Mouse (Mus musculus) G1E (cell line): ENCODE data around the gene Zfp853.

ENCODE experiments used
- CTCF ChIP-seq: IDR thresholded peaks from 2 replicates; pipeline ENCODE4 v1.5.1; 2012; ENCODE audit warnings: low read depth, low read length, inconsistent platforms, mixed read lengths
- GATA2 ChIP-seq: IDR thresholded peaks from 2 replicates; pipeline ENCODE4 v1.6.1; 2012; ENCODE audit warnings: low read depth, low read length, inconsistent platforms, borderline replicate concordance

GRCm38 (mm10) chr5:143272540-143273330 lies 20.7 kb downstream of the Zfp853 start:
- TF ChIP-seq GATA2 (no peak), CTCF (no peak)
